Mouse (Mus musculus): ENCODE results near the gene Fam81a. TPM values are rescaled to one million over a fixed set of nuclear protein-coding genes. Genes with fewer than 3 reads are reported as not detected.
A peak's percentile ranks its signal among the peaks of the same experiment; 100 is the strongest.

Fam81a gene
- polyA plus RNA-seq, 1 experiment from 2014 or later, result 10.0 TPM

- ATAC-seq (ENCODE audit: low FRiP score), result peak; percentile 90
- H3K4me1 ChIP-seq (replicated peaks), result peaks cover 29% of the 10 kb centered on the region
- H3K36me3 ChIP-seq, result no peaks in the 10 kb centered on the region
- H3K27me3 ChIP-seq, result peaks cover 11% of the 10 kb centered on the region; the same call in 1 of the 2 replicates
- H3K9ac ChIP-seq, result peak overlapping the region; percentile 79
- 1% methylated on average over 77 of the region's 87 CpGs for WGBS
- no peaks in the 10 kb centered on the region for H3K9me3 ChIP-seq
- H3K4me2 ChIP-seq, result peak overlapping the region; percentile 93
- peak overlapping the region; percentile 66 for H3K4me3 ChIP-seq
- peak overlapping the region; percentile 76 for H3K27ac ChIP-seq
Measured at GRCm38 (mm10) chr9:70140871-70141796, 1.2 kb downstream of the Fam81a start.

GRCm38 (mm10) chr9:70140340-70140739 is 2.0 kb downstream of the Fam81a start:
- peak overlapping the region; percentile 79 for H3K9ac ChIP-seq
- peak overlapping the region; percentile 93 for H3K4me2 ChIP-seq
- H3K4me3 ChIP-seq, result peak overlapping the region; percentile 66
- H3K36me3 ChIP-seq, result no peaks in the 10 kb centered on the region
- 50% methylated on average over 4 of the region's 4 CpGs for WGBS
- peaks cover 29% of the 10 kb centered on the region for H3K4me1 ChIP-seq (replicated peaks)
- H3K27ac ChIP-seq, result peak overlapping the region; percentile 76; the same call in 1 of the 2 replicates
- H3K27me3 ChIP-seq, result peaks cover 11% of the 10 kb centered on the region; the same call in 1 of the 2 replicates
- no peaks in the 10 kb centered on the region for H3K9me3 ChIP-seq
- ATAC-seq (ENCODE audit: low FRiP score), result no peak

- 52% methylated on average over 7 of the region's 7 CpGs for WGBS
- Histone ChIP-seq H3K9ac (no peak overlapping the region), H3K4me2 (no peak overlapping the region)
Measured at GRCm38 (mm10) chr9:70139331-70139885, 3.0 kb downstream of the Fam81a start.

GRCm38 (mm10) chr9:70138511-70138910 is 3.8 kb downstream of the Fam81a start:
- H3K4me1 ChIP-seq (replicated peaks), result peaks cover 29% of the 10 kb centered on the region
- no peaks in the 10 kb centered on the region for H3K9me3 ChIP-seq
- ATAC-seq (ENCODE audit: low FRiP score), result no peak
- no peaks in the 10 kb centered on the region for H3K36me3 ChIP-seq
- 32% methylated on average over 7 of the region's 7 CpGs for WGBS
- H3K4me3 ChIP-seq, result no peak overlapping the region
- no peak overlapping the region for H3K27ac ChIP-seq
- H3K27me3 ChIP-seq, result peaks cover 11% of the 10 kb centered on the region; the same call in 1 of the 2 replicates
- H3K9ac ChIP-seq, result no peak overlapping the region
- H3K4me2 ChIP-seq, result no peak overlapping the region

More at GRCm38 (mm10) chr9:70139331-70139885, 3.0 kb downstream of the Fam81a start:
- Histone ChIP-seq H3K36me3 (no peaks in the 10 kb centered on the region), H3K27ac (no peak overlapping the region), H3K4me3 (no peak overlapping the region), H3K4me1 (replicated peaks) (peaks cover 29% of the 10 kb centered on the region), H3K9me3 (no peaks in the 10 kb centered on the region), H3K27me3 (peaks cover 11% of the 10 kb centered on the region; the same call in 1 of the 2 replicates)
- ATAC-seq (ENCODE audit: low FRiP score), result no peak

- peaks cover 29% of the 10 kb centered on the region for H3K4me1 ChIP-seq (replicated peaks)
- H3K27me3 ChIP-seq, result peaks cover 5% of the 10 kb centered on the region; the same call in 1 of the 2 replicates
- H3K27ac ChIP-seq, result no peak overlapping the region
- WGBS, result 75% methylated on average over 5 of the region's 5 CpGs
- no peak overlapping the region for H3K4me3 ChIP-seq
- H3K9me3 ChIP-seq, result no peaks in the 10 kb centered on the region
- H3K9ac ChIP-seq, result no peak overlapping the region
- H3K36me3 ChIP-seq, result no peaks in the 10 kb centered on the region
- H3K4me2 ChIP-seq, result no peak overlapping the region
- no peak for ATAC-seq (ENCODE audit: low FRiP score)
Measured at GRCm38 (mm10) chr9:70137991-70138390, 4.4 kb downstream of the Fam81a start.

GRCm38 (mm10) chr9:70135186-70135585 is 7.2 kb downstream of the Fam81a start:
- Histone ChIP-seq H3K27ac (no peak overlapping the region), H3K9me3 (no peaks in the 10 kb centered on the region), H3K9ac (no peak overlapping the region), H3K4me2 (no peak overlapping the region), H3K36me3 (no peaks in the 10 kb centered on the region), H3K4me1 (replicated peaks) (peaks cover 13% of the 10 kb centered on the region), H3K4me3 (no peak overlapping the region), H3K27me3 (0 out of 2 replicates have a peak, but pooled peaks cover 3% of the 10 kb centered on the region)
- ATAC-seq (ENCODE audit: low FRiP score), result no peak
- WGBS, result 100% methylated on average over 1 of the region's 1 CpGs

- WGBS, result 78% methylated on average over 5 of the region's 5 CpGs
- no peak overlapping the region for H3K27ac ChIP-seq
- H3K4me1 ChIP-seq (replicated peaks), result peaks cover 13% of the 10 kb centered on the region
- H3K27me3 ChIP-seq, result 0 out of 2 replicates have a peak, but pooled peaks cover 3% of the 10 kb centered on the region
- H3K36me3 ChIP-seq, result no peaks in the 10 kb centered on the region
- H3K9ac ChIP-seq, result no peak overlapping the region
- H3K4me3 ChIP-seq, result no peak overlapping the region
- H3K9me3 ChIP-seq, result no peaks in the 10 kb centered on the region
- H3K4me2 ChIP-seq, result no peak overlapping the region
- no peak for ATAC-seq (ENCODE audit: low FRiP score)
Measured at GRCm38 (mm10) chr9:70134716-70135115, 7.6 kb downstream of the Fam81a start.

- no peaks in the 10 kb centered on the region for H3K9me3 ChIP-seq
- no peak overlapping the region for H3K9ac ChIP-seq
- no peak for ATAC-seq (ENCODE audit: low FRiP score)
- WGBS, result 87% methylated on average over 9 of the region's 9 CpGs
- H3K36me3 ChIP-seq, result no peaks in the 10 kb centered on the region
- H3K27me3 ChIP-seq, result 0 out of 2 replicates have a peak, but pooled peaks cover 3% of the 10 kb centered on the region
- H3K4me1 ChIP-seq (replicated peaks), result peaks cover 13% of the 10 kb centered on the region
- no peak overlapping the region for H3K4me2 ChIP-seq
- no peak overlapping the region for H3K27ac ChIP-seq
- no peak overlapping the region for H3K4me3 ChIP-seq
Measured at GRCm38 (mm10) chr9:70134215-70134614, 8.1 kb downstream of the Fam81a start.

- no peak for ATAC-seq (ENCODE audit: low FRiP score)
- Histone ChIP-seq H3K4me1 (replicated peaks) (no peaks in the 10 kb centered on the region), H3K27ac (no peak overlapping the region), H3K4me2 (no peak overlapping the region), H3K9me3 (no peaks in the 10 kb centered on the region), H3K27me3 (no peaks in the 10 kb centered on the region), H3K36me3 (no peaks in the 10 kb centered on the region), H3K4me3 (no peak overlapping the region), H3K9ac (no peak overlapping the region)
- 87% methylated on average over 5 of the region's 5 CpGs for WGBS
Measured at GRCm38 (mm10) chr9:70130786-70131185, 11.6 kb downstream of the Fam81a start.

- Histone ChIP-seq H3K4me3 (peak overlapping the region; percentile 22), H3K4me1 (replicated peaks) (peaks cover 9% of the 10 kb centered on the region), H3K9me3 (no peaks in the 10 kb centered on the region), H3K27me3 (no peaks in the 10 kb centered on the region), H3K4me2 (peak overlapping the region; percentile 50), H3K9ac (peak overlapping the region; percentile 49), H3K27ac (peak overlapping the region; percentile 19; the same call in 1 of the 2 replicates), H3K36me3 (no peaks in the 10 kb centered on the region)
- 2% methylated on average over 10 of the region's 10 CpGs for WGBS
- peak; percentile 74 for ATAC-seq (ENCODE audit: low FRiP score)
Measured at GRCm38 (mm10) chr9:70111869-70112286, 30.5 kb downstream of the Fam81a start.

GRCm38 (mm10) chr9:70110871-70111270 is 31.5 kb downstream of the Fam81a start:
- WGBS, result 72% methylated on average over 7 of the region's 7 CpGs
- H3K27me3 ChIP-seq, result no peaks in the 10 kb centered on the region
- H3K27ac ChIP-seq, result no peak overlapping the region
- H3K4me3 ChIP-seq, result no peak overlapping the region
- no peak overlapping the region for H3K4me2 ChIP-seq
- no peaks in the 10 kb centered on the region for H3K36me3 ChIP-seq
- no peak for ATAC-seq (ENCODE audit: low FRiP score)
- H3K9ac ChIP-seq, result no peak overlapping the region
- H3K4me1 ChIP-seq (replicated peaks), result peaks cover 9% of the 10 kb centered on the region
- no peaks in the 10 kb centered on the region for H3K9me3 ChIP-seq

GRCm38 (mm10) chr9:70109279-70109678 is 33.1 kb downstream of the Fam81a start:
- ATAC-seq (ENCODE audit: low FRiP score), result 0 out of 2 replicates have a peak, but pooled peaks have one; percentile 65
- H3K4me1 ChIP-seq (replicated peaks), result peaks cover 9% of the 10 kb centered on the region
- no peak overlapping the region for H3K4me3 ChIP-seq
- H3K4me2 ChIP-seq, result no peak overlapping the region
- no peaks in the 10 kb centered on the region for H3K9me3 ChIP-seq
- H3K36me3 ChIP-seq, result no peaks in the 10 kb centered on the region
- WGBS, result 9% methylated on average over 3 of the region's 3 CpGs
- no peak overlapping the region for H3K9ac ChIP-seq
- H3K27ac ChIP-seq, result no peak overlapping the region
- no peaks in the 10 kb centered on the region for H3K27me3 ChIP-seq
